8 mouse cellular contexts compared by ENCODE assay signal in the genomic region with DNA sequence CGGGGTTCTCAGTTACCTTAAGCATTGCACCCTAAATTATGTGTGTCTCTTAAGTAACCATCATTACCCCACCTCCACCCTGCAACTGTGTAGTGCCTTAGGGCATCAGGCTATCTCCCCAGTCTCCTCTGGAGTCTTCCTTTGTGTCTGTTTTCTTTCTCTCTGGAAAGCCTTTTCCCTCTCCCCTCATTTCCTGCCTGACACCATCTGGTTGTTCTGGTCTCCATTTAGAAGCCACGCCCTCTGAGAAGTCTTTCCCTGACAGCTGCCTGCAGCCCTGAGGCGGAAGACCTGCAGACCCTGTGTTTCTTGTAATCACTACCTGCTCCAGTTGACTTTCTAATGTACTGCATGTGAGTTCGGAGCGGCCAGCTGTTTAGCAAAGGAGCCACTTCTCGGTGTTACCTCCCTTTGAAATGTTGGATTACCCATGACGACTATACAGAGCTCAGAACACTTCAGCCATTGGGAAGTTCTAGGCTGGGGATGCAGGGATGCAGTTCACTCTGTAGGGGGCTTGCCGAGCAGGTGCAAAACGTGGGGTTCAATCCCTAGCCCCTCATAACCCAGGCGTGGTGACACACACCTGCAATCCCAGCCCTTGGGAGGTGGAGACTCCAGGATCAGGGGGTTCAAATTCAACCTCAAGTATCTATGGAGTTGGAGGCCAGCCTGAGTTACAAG. TPM values are rescaled to one million over a fixed set of nuclear protein-coding genes. Genes with fewer than 3 reads are reported as not detected.
DNase-seq lines count a peak whose midpoint lies in the region; ATAC-seq lines count a peak whose summit lies in the region.

No protein-coding gene starts in this region.

- peak overlapping the region; percentile 14 for H3K9ac ChIP-seq in forebrain, embryonic 13.5 days
- H3K9ac ChIP-seq in limb, embryonic 15.5 days: no peak overlapping the region
- H3K9ac ChIP-seq in stomach, embryonic 16.5 days (ENCODE audit: low read length): peak overlapping the region; percentile 67

- WGBS in forebrain, embryonic 13.5 days: 8% methylated on average over 10 of the region's 10 CpGs
- WGBS in limb, embryonic 15.5 days: 4% methylated on average over 10 of the region's 10 CpGs
- 7% methylated on average over 10 of the region's 10 CpGs for WGBS in stomach, embryonic 16.5 days

- no peaks in the 10 kb centered on the region for H3K9me3 ChIP-seq in megakaryocyte, embryonic 14.5 days
- no peaks in the 10 kb centered on the region for H3K9me3 ChIP-seq in forebrain, embryonic 13.5 days (replicated peaks)
- no peaks in the 10 kb centered on the region for H3K9me3 ChIP-seq in limb, embryonic 15.5 days
- no peaks in the 10 kb centered on the region for H3K9me3 ChIP-seq in stomach, embryonic 16.5 days (replicated peaks; ENCODE audit: control insufficient read depth, low read length)

- peaks cover 47% of the 10 kb centered on the region for H3K4me1 ChIP-seq in megakaryocyte, embryonic 14.5 days
- peaks cover 38% of the 10 kb centered on the region for H3K4me1 ChIP-seq in forebrain, embryonic 13.5 days
- peaks cover 43% of the 10 kb centered on the region for H3K4me1 ChIP-seq in limb, embryonic 15.5 days
- peaks cover 37% of the 10 kb centered on the region for H3K4me1 ChIP-seq in stomach, embryonic 16.5 days (ENCODE audit: control insufficient read depth, insufficient read depth, low read length)

- H3K27me3 ChIP-seq in megakaryocyte, embryonic 14.5 days (replicated peaks): no peaks in the 10 kb centered on the region
- no peaks in the 10 kb centered on the region for H3K27me3 ChIP-seq in forebrain, embryonic 13.5 days
- H3K27me3 ChIP-seq in limb, embryonic 15.5 days: no peaks in the 10 kb centered on the region
- no peaks in the 10 kb centered on the region for H3K27me3 ChIP-seq in stomach, embryonic 16.5 days (ENCODE audit: control insufficient read depth, insufficient read depth, low read length)

- peak overlapping the region; percentile 35 for H3K4me3 ChIP-seq in megakaryocyte, embryonic 14.5 days (replicated peaks)
- H3K4me3 ChIP-seq in forebrain, embryonic 13.5 days: no peak overlapping the region
- H3K4me3 ChIP-seq in limb, embryonic 15.5 days: no peak overlapping the region
- H3K4me3 ChIP-seq in stomach, embryonic 16.5 days (replicated peaks; ENCODE audit: low read length): no peak overlapping the region; the same call in 1 of the 2 replicates

- no peak for DNase-seq in layer of hippocampus, postnatal 10 days (ENCODE audit: low spot score in 2 of 2)
- no peak for DNase-seq in right cerebral cortex, postnatal 4 days
- DNase-seq in frontal cortex, postnatal 25 days (ENCODE audit: low spot score in 2 of 2): no peak

- H3K36me3 ChIP-seq in megakaryocyte, embryonic 14.5 days (replicated peaks; ENCODE audit: low read length): no peaks in the 10 kb centered on the region
- no peaks in the 10 kb centered on the region for H3K36me3 ChIP-seq in forebrain, embryonic 13.5 days (ENCODE audit: poor library complexity, severe bottlenecking)
- H3K36me3 ChIP-seq in limb, embryonic 15.5 days: no peaks in the 10 kb centered on the region
- no peaks in the 10 kb centered on the region for H3K36me3 ChIP-seq in stomach, embryonic 16.5 days (ENCODE audit: control insufficient read depth, insufficient read depth, low read length)

- ATAC-seq in megakaryocyte, adult 5-6 weeks (ENCODE audit: poor library complexity, severe bottlenecking): no peak
- ATAC-seq in forebrain, embryonic 13.5 days: peak; percentile 66; the same call in 1 of the 2 replicates
- peak; percentile 37; the same call in 1 of the 2 replicates for ATAC-seq in limb, embryonic 15.5 days (ENCODE audit: insufficient number of reproducible peaks, low FRiP score, low TSS enrichment, low read depth)
- peak; percentile 45; the same call in 1 of the 2 replicates for ATAC-seq in stomach, embryonic 16.5 days (ENCODE audit: insufficient read depth, low FRiP score)

- H3K4me2 ChIP-seq in forebrain, embryonic 13.5 days: peak overlapping the region; percentile 35
- H3K4me2 ChIP-seq in limb, embryonic 15.5 days: peak overlapping the region; percentile 24
- peak overlapping the region; percentile 29 for H3K4me2 ChIP-seq in stomach, embryonic 16.5 days (ENCODE audit: low read depth, low read length)

- H3K27ac ChIP-seq in forebrain, embryonic 13.5 days: peak overlapping the region; percentile 88
- H3K27ac ChIP-seq in limb, embryonic 15.5 days: peak overlapping the region; percentile 77
- H3K27ac ChIP-seq in stomach, embryonic 16.5 days (ENCODE audit: low read length): peak overlapping the region; percentile 92

RNA-seq across cellular contexts. Expression of a gene that starts 9.2 kb away (rescaled TPM):
- polyA plus RNA-seq in megakaryocyte, embryonic 14.5 days (2012; ENCODE audit: insufficient read depth, low replicate concordance): 79.3 and 86.6 TPM in 2 replicates
- 79.1 and 98.4 TPM in 2 replicates for total RNA-seq in megakaryocyte, adult 5-6 weeks (2015)
- 126 and 130 TPM in 2 replicates for total RNA-seq in megakaryocyte, adult 5-6 weeks (2017)
- 255 and 263 TPM in 2 replicates for polyA plus RNA-seq in forebrain, embryonic 13.5 days (2015; fragmentation: Nextera tagmentation; extraction: Ambion mirVana)
- 222 and 246 TPM in 2 replicates for polyA plus RNA-seq in limb, embryonic 15.5 days (2015; fragmentation: Nextera tagmentation; extraction: Ambion mirVana)
- 111 and 127 TPM in 2 replicates for polyA plus RNA-seq in stomach, embryonic 16.5 days (2015; fragmentation: Nextera tagmentation; extraction: Ambion mirVana)
- total RNA-seq in layer of hippocampus, postnatal 10 days (2021): 10 to 100 TPM; 63.6 to 77.0 TPM

RNA-seq across cellular contexts. Expression of a gene that starts 17.0 kb away (rescaled TPM):
- polyA plus RNA-seq in megakaryocyte, embryonic 14.5 days (2012; ENCODE audit: insufficient read depth, low replicate concordance): 552 and 565 TPM in 2 replicates
- 646 and 659 TPM in 2 replicates for total RNA-seq in megakaryocyte, adult 5-6 weeks (2015)
- 318 and 344 TPM in 2 replicates for total RNA-seq in megakaryocyte, adult 5-6 weeks (2017)
- 1,571 and 1,757 TPM in 2 replicates for polyA plus RNA-seq in forebrain, embryonic 13.5 days (2015; fragmentation: Nextera tagmentation; extraction: Ambion mirVana)
- 1,678 and 1,810 TPM in 2 replicates for polyA plus RNA-seq in limb, embryonic 15.5 days (2015; fragmentation: Nextera tagmentation; extraction: Ambion mirVana)
- polyA plus RNA-seq in stomach, embryonic 16.5 days (2015; fragmentation: Nextera tagmentation; extraction: Ambion mirVana): 1,419 and 1,514 TPM in 2 replicates
- total RNA-seq in layer of hippocampus, postnatal 10 days (2021): 100 to 1,000 TPM; 753 to 793 TPM

RNA-seq across cellular contexts. Expression of a gene that starts 23.2 kb away (rescaled TPM):
- 1.9 and 8.0 TPM in 2 replicates for polyA plus RNA-seq in megakaryocyte, embryonic 14.5 days (2012; ENCODE audit: insufficient read depth, low replicate concordance)
- 66.3 and 69.0 TPM in 2 replicates for total RNA-seq in megakaryocyte, adult 5-6 weeks (2015)
- total RNA-seq in megakaryocyte, adult 5-6 weeks (2017): 15.1 and 16.8 TPM in 2 replicates
- 31.8 and 34.1 TPM in 2 replicates for polyA plus RNA-seq in forebrain, embryonic 13.5 days (2015; fragmentation: Nextera tagmentation; extraction: Ambion mirVana)
- 25.3 and 27.6 TPM in 2 replicates for polyA plus RNA-seq in limb, embryonic 15.5 days (2015; fragmentation: Nextera tagmentation; extraction: Ambion mirVana)
- 21.3 and 24.5 TPM in 2 replicates for polyA plus RNA-seq in stomach, embryonic 16.5 days (2015; fragmentation: Nextera tagmentation; extraction: Ambion mirVana)
- total RNA-seq in layer of hippocampus, postnatal 10 days (2021): 10 to 100 TPM; 29.3 to 32.5 TPM

RNA-seq across cellular contexts. Expression of a gene that starts 23.2 kb away (rescaled TPM):
- polyA plus RNA-seq in megakaryocyte, embryonic 14.5 days (2012; ENCODE audit: insufficient read depth, low replicate concordance): 7.6 TPM in 1 of 2 replicates, not detected in the other
- 41.0 and 52.0 TPM in 2 replicates for total RNA-seq in megakaryocyte, adult 5-6 weeks (2015)
- total RNA-seq in megakaryocyte, adult 5-6 weeks (2017): 15.9 and 18.8 TPM in 2 replicates
- polyA plus RNA-seq in forebrain, embryonic 13.5 days (2015; fragmentation: Nextera tagmentation; extraction: Ambion mirVana): 58.6 and 64.3 TPM in 2 replicates
- 60.6 and 66.9 TPM in 2 replicates for polyA plus RNA-seq in limb, embryonic 15.5 days (2015; fragmentation: Nextera tagmentation; extraction: Ambion mirVana)
- 49.4 and 60.9 TPM in 2 replicates for polyA plus RNA-seq in stomach, embryonic 16.5 days (2015; fragmentation: Nextera tagmentation; extraction: Ambion mirVana)
- total RNA-seq in layer of hippocampus, postnatal 10 days (2021): 10 to 100 TPM; 31.0 to 35.3 TPM

RNA-seq across cellular contexts. Expression of a gene that starts 31.0 kb away (rescaled TPM):
- polyA plus RNA-seq in megakaryocyte, embryonic 14.5 days (2012; ENCODE audit: insufficient read depth, low replicate concordance): 3,165 and 8,052 TPM in 2 replicates
- total RNA-seq in megakaryocyte, adult 5-6 weeks (2015): 321 and 340 TPM in 2 replicates
- total RNA-seq in megakaryocyte, adult 5-6 weeks (2017): 78.5 and 107 TPM in 2 replicates
- 965 and 999 TPM in 2 replicates for polyA plus RNA-seq in forebrain, embryonic 13.5 days (2015; fragmentation: Nextera tagmentation; extraction: Ambion mirVana)
- polyA plus RNA-seq in limb, embryonic 15.5 days (2015; fragmentation: Nextera tagmentation; extraction: Ambion mirVana): 800 and 820 TPM in 2 replicates
- polyA plus RNA-seq in stomach, embryonic 16.5 days (2015; fragmentation: Nextera tagmentation; extraction: Ambion mirVana): 927 and 1,043 TPM in 2 replicates
- 100 to 1,000 TPM; 732 to 825 TPM for total RNA-seq in layer of hippocampus, postnatal 10 days (2021)
